Mouse (Mus musculus): ENCODE measurements around the gene Cd200r1. TPM values are rescaled to one million over a fixed set of nuclear protein-coding genes. Genes with fewer than 3 reads are reported as not detected.
"Not testable (repeated sequence)": the region's sequence is repeated elsewhere in the genome, so short reads cannot be mapped to it uniquely, and the experiment has no call there.

The Cd200r1 gene
- polyA plus RNA-seq, 2 experiments = 1.1 to 2.7 TPM

DNA sequence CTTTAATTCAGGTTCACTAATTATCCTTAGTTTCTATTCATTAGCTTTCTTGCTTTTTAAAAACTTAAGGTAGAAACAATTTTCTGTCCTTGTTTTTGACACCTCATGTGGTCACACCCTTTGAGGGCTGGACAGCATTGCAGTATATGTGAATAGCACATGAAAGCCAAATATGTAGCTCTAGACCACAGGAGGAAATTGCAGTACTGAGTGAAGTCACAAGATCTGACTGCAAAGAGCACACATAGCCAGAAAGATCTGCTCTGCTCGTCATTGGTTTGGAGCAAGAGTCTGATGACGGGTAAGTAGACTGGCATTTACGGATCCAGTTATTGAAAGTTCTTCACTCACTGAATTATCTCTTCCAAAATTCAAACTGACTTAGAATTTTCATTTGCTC is 46.0 kb downstream of the Cd200r1 start, which contains the start of gene Cd200r4:
TSS of gene Cd200r4 (plus strand) at position 190 of the 400 bp plus-strand sequence.
- WGBS = 87% methylated on average over 3 of the region's 3 CpGs
- no peak within 1 kb of the TSS for H3K4me2 ChIP-seq (replicated peaks; ENCODE audit: low read depth, low read length, severe bottlenecking)
- no peaks in the 10 kb centered on the region for H3K4me1 ChIP-seq (ENCODE audit: control insufficient read depth, insufficient read depth, low read length)
- no peaks in the 10 kb centered on the region for H3K9me3 ChIP-seq (ENCODE audit: control insufficient read depth, low read length)
- no peak within 1 kb of the TSS for H3K4me3 ChIP-seq (replicated peaks; ENCODE audit: low read length)
- no peak within 1 kb of the TSS for H3K27ac ChIP-seq (replicated peaks; ENCODE audit: low read depth, low read length)
- no peak for DNase-seq (ENCODE audit: low spot score)
- no peak for ATAC-seq (ENCODE audit: low FRiP score, low read depth)
- H3K27me3 ChIP-seq (ENCODE audit: control insufficient read depth, insufficient read depth, low read length) = no peaks in the 10 kb centered on the region
- TF ChIP-seq POLR2A (IDR thresholded peaks at IDR 0.05; ENCODE audit: borderline replicate concordance, extremely low read depth, insufficient read depth, insufficient read length) = no peak
- H3K36me3 ChIP-seq (ENCODE audit: control insufficient read depth, insufficient read depth, low read length) = no peaks in the 10 kb centered on the region
- H3K9ac ChIP-seq (ENCODE audit: low read depth, low read length, severe bottlenecking) = no peak within 1 kb of the TSS

DNA sequence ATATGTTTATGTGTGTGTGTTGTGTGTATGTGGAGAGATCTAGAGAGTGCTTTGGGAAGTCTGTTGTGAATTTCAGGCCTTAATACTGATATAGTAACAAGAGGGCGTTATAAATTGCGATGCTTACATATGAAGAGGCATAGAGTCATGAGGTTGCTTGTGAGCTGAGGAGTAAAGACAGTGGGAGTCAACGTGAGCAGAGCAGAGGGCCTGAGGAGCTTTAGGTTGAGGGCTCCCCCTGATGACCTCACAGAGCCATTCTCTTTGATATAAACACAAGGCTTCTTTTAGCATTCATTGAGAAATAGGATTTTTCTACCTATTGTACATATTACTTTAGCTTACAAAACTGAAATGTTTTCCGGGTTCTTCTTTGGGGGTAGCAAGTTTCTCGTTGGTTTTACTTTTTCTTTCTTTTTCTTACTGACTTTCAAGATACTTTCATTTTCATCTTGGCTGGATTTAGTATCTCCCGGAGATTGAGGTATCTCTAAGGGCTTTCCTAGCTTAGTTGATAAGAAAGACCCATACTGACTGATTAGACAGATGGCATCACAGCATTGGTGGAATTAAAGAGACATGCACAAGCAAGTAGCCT is 47.0 kb downstream of the Cd200r1 start:
- H3K4me3 ChIP-seq (replicated peaks; ENCODE audit: low read length) = no peak overlapping the region
- H3K9me3 ChIP-seq (ENCODE audit: control insufficient read depth, low read length) = no peaks in the 10 kb centered on the region
- no peaks in the 10 kb centered on the region for H3K36me3 ChIP-seq (ENCODE audit: control insufficient read depth, insufficient read depth, low read length)
- 80% methylated on average over 6 of the region's 6 CpGs for WGBS
- ATAC-seq (ENCODE audit: low FRiP score, low read depth) = no peak
- TF ChIP-seq POLR2A (IDR thresholded peaks at IDR 0.05; ENCODE audit: borderline replicate concordance, extremely low read depth, insufficient read depth, insufficient read length) = no peak
- no peaks in the 10 kb centered on the region for H3K4me1 ChIP-seq (ENCODE audit: control insufficient read depth, insufficient read depth, low read length)
- H3K27ac ChIP-seq (replicated peaks; ENCODE audit: low read depth, low read length) = no peak overlapping the region
- H3K4me2 ChIP-seq (replicated peaks; ENCODE audit: low read depth, low read length, severe bottlenecking) = no peak overlapping the region
- H3K27me3 ChIP-seq (ENCODE audit: control insufficient read depth, insufficient read depth, low read length) = no peaks in the 10 kb centered on the region
- H3K9ac ChIP-seq (ENCODE audit: low read depth, low read length, severe bottlenecking) = no peak overlapping the region
- DNase-seq (ENCODE audit: low spot score) = no peak

- no peak for TF ChIP-seq POLR2A (IDR thresholded peaks at IDR 0.05; ENCODE audit: borderline replicate concordance, extremely low read depth, insufficient read depth, insufficient read length)
- no peak overlapping the region for H3K27ac ChIP-seq (replicated peaks; ENCODE audit: low read depth, low read length)
Observed at GRCm38 (mm10) chr16:44818010-44818409, 52.5 kb downstream of the Cd200r1 start.

GRCm38 (mm10) chr16:44820545-44820944 is 55.0 kb downstream of the Cd200r1 start:
- Histone ChIP-seq H3K4me1 (ENCODE audit: control insufficient read depth, insufficient read depth, low read length) (no peaks in the 10 kb centered on the region), H3K36me3 (ENCODE audit: control insufficient read depth, insufficient read depth, low read length) (no peaks in the 10 kb centered on the region), H3K4me3 (replicated peaks; ENCODE audit: low read length) (no peak overlapping the region), H3K9me3 (ENCODE audit: control insufficient read depth, low read length) (no peaks in the 10 kb centered on the region), H3K27ac (replicated peaks; ENCODE audit: low read depth, low read length) (no peak overlapping the region), H3K4me2 (replicated peaks; ENCODE audit: low read depth, low read length, severe bottlenecking) (no peak overlapping the region), H3K27me3 (ENCODE audit: control insufficient read depth, insufficient read depth, low read length) (no peaks in the 10 kb centered on the region), H3K9ac (ENCODE audit: low read depth, low read length, severe bottlenecking) (no peak overlapping the region)
- ATAC-seq (ENCODE audit: low FRiP score, low read depth) (no peak), DNase-seq (ENCODE audit: low spot score) (no peak)
- TF ChIP-seq POLR2A (IDR thresholded peaks at IDR 0.05; ENCODE audit: borderline replicate concordance, extremely low read depth, insufficient read depth, insufficient read length) = no peak
- 85% methylated on average over 4 of the region's 4 CpGs for WGBS

More at GRCm38 (mm10) chr16:44818010-44818409, 52.5 kb downstream of the Cd200r1 start:
- no peaks in the 10 kb centered on the region for H3K4me1 ChIP-seq (ENCODE audit: control insufficient read depth, insufficient read depth, low read length)
- no peak overlapping the region for H3K4me3 ChIP-seq (replicated peaks; ENCODE audit: low read length)
- no peaks in the 10 kb centered on the region for H3K9me3 ChIP-seq (ENCODE audit: control insufficient read depth, low read length)
- DNase-seq (ENCODE audit: low spot score) (no peak), ATAC-seq (ENCODE audit: low FRiP score, low read depth) (no peak)
- H3K27me3 ChIP-seq (ENCODE audit: control insufficient read depth, insufficient read depth, low read length) = no peaks in the 10 kb centered on the region
- H3K4me2 ChIP-seq (replicated peaks; ENCODE audit: low read depth, low read length, severe bottlenecking) = no peak overlapping the region
- H3K9ac ChIP-seq (ENCODE audit: low read depth, low read length, severe bottlenecking) = no peak overlapping the region
- no peaks in the 10 kb centered on the region for H3K36me3 ChIP-seq (ENCODE audit: control insufficient read depth, insufficient read depth, low read length)
- 48% methylated on average over 1 of the region's 1 CpGs for WGBS

DNA sequence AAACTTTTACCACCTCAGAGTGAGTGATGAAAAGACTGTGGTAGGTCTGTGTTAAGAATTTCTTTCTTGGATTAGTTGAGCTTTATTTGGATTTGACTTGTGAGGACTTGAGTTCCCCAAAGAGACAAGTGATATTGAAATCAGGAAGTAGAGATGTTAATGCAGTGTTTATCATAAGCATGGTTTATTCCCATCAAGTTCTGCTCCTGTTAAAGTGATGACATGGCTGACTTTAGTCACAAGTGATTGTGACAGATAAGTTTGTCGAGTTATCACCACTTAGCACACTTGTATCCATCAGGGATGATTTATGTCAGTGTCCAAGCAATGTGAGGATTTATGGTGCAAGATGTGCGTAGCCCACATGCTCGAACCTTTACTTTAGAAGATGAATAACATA is 66.8 kb downstream of the Cd200r1 start:
- Histone ChIP-seq H3K4me3 (replicated peaks; ENCODE audit: low read length) (no peak overlapping the region), H3K9me3 (ENCODE audit: control insufficient read depth, low read length) (no peaks in the 10 kb centered on the region), H3K36me3 (ENCODE audit: control insufficient read depth, insufficient read depth, low read length) (no peaks in the 10 kb centered on the region), H3K4me1 (ENCODE audit: control insufficient read depth, insufficient read depth, low read length) (no peaks in the 10 kb centered on the region), H3K27me3 (ENCODE audit: control insufficient read depth, insufficient read depth, low read length) (no peaks in the 10 kb centered on the region), H3K9ac (ENCODE audit: low read depth, low read length, severe bottlenecking) (no peak overlapping the region), H3K27ac (replicated peaks; ENCODE audit: low read depth, low read length) (no peak overlapping the region), H3K4me2 (replicated peaks; ENCODE audit: low read depth, low read length, severe bottlenecking) (no peak overlapping the region)
- ATAC-seq (ENCODE audit: low FRiP score, low read depth) = no peak
- 62% methylated on average over 3 of the region's 3 CpGs for WGBS
- no peak for TF ChIP-seq POLR2A (IDR thresholded peaks at IDR 0.05; ENCODE audit: borderline replicate concordance, extremely low read depth, insufficient read depth, insufficient read length)
- no peak for DNase-seq (ENCODE audit: low spot score)

DNA sequence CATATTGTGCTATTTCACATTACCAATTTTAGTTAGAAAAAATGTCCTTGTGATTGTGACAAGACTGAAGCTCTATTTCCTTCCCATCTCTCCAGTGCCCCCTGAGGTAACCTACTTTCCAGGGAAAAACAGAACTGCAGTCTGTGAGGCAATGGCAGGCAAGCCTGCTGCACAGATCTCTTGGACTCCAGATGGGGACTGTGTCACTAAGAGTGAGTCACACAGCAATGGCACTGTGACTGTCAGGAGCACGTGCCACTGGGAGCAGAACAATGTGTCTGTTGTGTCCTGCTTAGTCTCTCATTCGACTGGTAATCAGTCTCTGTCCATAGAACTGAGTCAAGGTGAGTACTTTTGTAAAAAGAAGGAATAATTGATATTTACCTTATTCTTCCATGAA is 67.7 kb downstream of the Cd200r1 start:
- not testable (repeated sequence) for H3K9ac ChIP-seq (ENCODE audit: low read depth, low read length, severe bottlenecking); H3K27ac ChIP-seq (replicated peaks; ENCODE audit: low read depth, low read length); H3K27me3 ChIP-seq (ENCODE audit: control insufficient read depth, insufficient read depth, low read length); H3K36me3 ChIP-seq (ENCODE audit: control insufficient read depth, insufficient read depth, low read length); ATAC-seq (ENCODE audit: low FRiP score, low read depth); H3K4me1 ChIP-seq (ENCODE audit: control insufficient read depth, insufficient read depth, low read length); H3K9me3 ChIP-seq (ENCODE audit: control insufficient read depth, low read length); H3K4me2 ChIP-seq (replicated peaks; ENCODE audit: low read depth, low read length, severe bottlenecking); H3K4me3 ChIP-seq (replicated peaks; ENCODE audit: low read length); DNase-seq (ENCODE audit: low spot score)
- WGBS = 44% methylated on average over 2 of the region's 2 CpGs

Other genes with a start within 250 kb of the Cd200r1 start
- 91.4 and 121 TPM in 2 replicates for gene Boc, start 206.8 kb upstream of the Cd200r1 start, polyA plus RNA-seq (2012; rRNA removed)
- 59.8 and 72.3 TPM in 2 replicates for gene Boc, start 206.8 kb upstream of the Cd200r1 start, polyA plus RNA-seq (2014; fragmentation: Nextera tagmentation; extraction: Ambion mirVana)
- 10.6 and 13.0 TPM in 2 replicates for gene Nepro, start 41.4 kb upstream of the Cd200r1 start, polyA plus RNA-seq (2012; rRNA removed)
- 7.9 and 8.1 TPM in 2 replicates for gene Nepro, start 41.4 kb upstream of the Cd200r1 start, polyA plus RNA-seq (2014; fragmentation: Nextera tagmentation; extraction: Ambion mirVana)
- 12.1 and 12.5 TPM in 2 replicates for gene Gtpbp8, start 19.4 kb upstream of the Cd200r1 start, polyA plus RNA-seq (2012; rRNA removed)
- 27.2 and 28.4 TPM in 2 replicates for gene Gtpbp8, start 19.4 kb upstream of the Cd200r1 start, polyA plus RNA-seq (2014; fragmentation: Nextera tagmentation; extraction: Ambion mirVana)
- gene Cd200r4, start 46.0 kb downstream of the Cd200r1 start, polyA plus RNA-seq (2012; rRNA removed) = 0.54 and 0.57 TPM in 2 replicates
- gene Cd200r4, start 46.0 kb downstream of the Cd200r1 start, polyA plus RNA-seq (2014; fragmentation: Nextera tagmentation; extraction: Ambion mirVana) = 0.15 and 0.43 TPM in 2 replicates
- gene Cd200r2, start 101.4 kb downstream of the Cd200r1 start, polyA plus RNA-seq (2012; rRNA removed) = 0.03 and 0.04 TPM in 2 replicates
- not detected in 2 replicates for gene Cd200r2, start 101.4 kb downstream of the Cd200r1 start, polyA plus RNA-seq (2014; fragmentation: Nextera tagmentation; extraction: Ambion mirVana)
- gene Cd200r3, start 177.9 kb downstream of the Cd200r1 start, polyA plus RNA-seq (2012; rRNA removed) = 1.1 TPM in 2 replicates
- 1.9 and 2.1 TPM in 2 replicates for gene Cd200r3, start 177.9 kb downstream of the Cd200r1 start, polyA plus RNA-seq (2014; fragmentation: Nextera tagmentation; extraction: Ambion mirVana)